Mouse (Mus musculus) forebrain, postnatal 0 days (tissue): ENCODE results near the gene Rnf166. TPM values are rescaled to one million over a fixed set of nuclear protein-coding genes. Genes with fewer than 3 reads are reported as not detected.

ENCODE experiments used
- ATAC-seq: fragments of 200-750 bp; cut with Nextera tagmentation; 2 replicates; pipeline ENCODE4 v1.8.0; 2017; ENCODE audit warnings: mild to moderate bottlenecking, moderate library complexity
- DNase-seq: peaks from one replicate; pipeline ENCODE4 v3.0.0-alpha.2; 2015
- H3K27ac ChIP-seq: fragments of 300-500 bp; sonication (generic); 2 replicates; pipeline ENCODE4 v1.5.1; 2014; ENCODE audit warnings: low read depth, mild to moderate bottlenecking, antibody characterized with exemption, low read length, moderate library complexity, mixed read lengths
- H3K27me3 ChIP-seq: fragments of 300-500 bp; sonication (generic); 2 replicates; pipeline ENCODE4 v1.6.1; 2014; ENCODE audit warnings: mild to moderate bottlenecking, low read length, mixed read lengths; ENCODE audit not compliant: insufficient read depth
- H3K36me3 ChIP-seq: fragments of 300-500 bp; sonication (generic); 2 replicates; pipeline ENCODE4 v1.6.1; 2014; ENCODE audit warnings: mild to moderate bottlenecking, moderate library complexity; ENCODE audit not compliant: insufficient read depth
- H3K4me1 ChIP-seq: fragments of 300-500 bp; sonication (generic); 2 replicates; pipeline ENCODE4 v1.6.1; 2014; ENCODE audit warnings: antibody characterized with exemption; ENCODE audit not compliant: insufficient read depth
- H3K4me2 ChIP-seq: fragments of 300-500 bp; sonication (generic); 2 replicates; pipeline ENCODE4 v1.6.1; 2014; ENCODE audit warnings: low read depth, mild to moderate bottlenecking, moderate library complexity
- H3K4me3 ChIP-seq: fragments of 300-500 bp; sonication (generic); 2 replicates; pipeline ENCODE4 v1.5.1; 2014; ENCODE audit warnings: low read depth, low read length, mixed read lengths
- H3K9ac ChIP-seq: fragments of 300-500 bp; sonication (generic); 2 replicates; pipeline ENCODE4 v1.6.1; 2014; ENCODE audit warnings: mild to moderate bottlenecking
- H3K9me3 ChIP-seq: fragments of 300-500 bp; sonication (generic); 2 replicates; pipeline ENCODE4 v1.6.1; 2016; ENCODE audit warnings: low read length
- CTCF ChIP-seq: sonication (generic); IDR thresholded peaks from 2 replicates; pipeline ENCODE4 v1.5.1; 2016; ENCODE audit warnings: antibody characterized with exemption, control low read depth, low read depth
- WGBS: fragments of 180-500 bp; shearing (Covaris S2); extraction: QIAGEN DNeasy Blood & Tissue Kit; methylation state at CpG from one replicate; pipeline ENCODE4 v1.1.7; 2014; 5-methylcytosine and 5-hydroxymethylcytosine counted together
- polyA plus RNA-seq: library from polyadenylated mRNA; unstranded; fragments of >200 nt; fragmentation: Nextera tagmentation; extraction: Ambion mirVana; gene quantifications from 2 replicates; pipeline ENCODE4 v1.2.1, GENCODE M21; 2015
- total RNA-seq: library from RNA; depleted of rRNA; stranded (reverse); fragments of >200 nt; gene quantifications from 2 replicates; pipeline ENCODE4 v1.2.3, GENCODE M21; 2014

Gene Rnf166
- total and polyA plus RNA-seq, 2 experiments from 2014 or later, result 26.5 to 32.1 TPM

DNA sequence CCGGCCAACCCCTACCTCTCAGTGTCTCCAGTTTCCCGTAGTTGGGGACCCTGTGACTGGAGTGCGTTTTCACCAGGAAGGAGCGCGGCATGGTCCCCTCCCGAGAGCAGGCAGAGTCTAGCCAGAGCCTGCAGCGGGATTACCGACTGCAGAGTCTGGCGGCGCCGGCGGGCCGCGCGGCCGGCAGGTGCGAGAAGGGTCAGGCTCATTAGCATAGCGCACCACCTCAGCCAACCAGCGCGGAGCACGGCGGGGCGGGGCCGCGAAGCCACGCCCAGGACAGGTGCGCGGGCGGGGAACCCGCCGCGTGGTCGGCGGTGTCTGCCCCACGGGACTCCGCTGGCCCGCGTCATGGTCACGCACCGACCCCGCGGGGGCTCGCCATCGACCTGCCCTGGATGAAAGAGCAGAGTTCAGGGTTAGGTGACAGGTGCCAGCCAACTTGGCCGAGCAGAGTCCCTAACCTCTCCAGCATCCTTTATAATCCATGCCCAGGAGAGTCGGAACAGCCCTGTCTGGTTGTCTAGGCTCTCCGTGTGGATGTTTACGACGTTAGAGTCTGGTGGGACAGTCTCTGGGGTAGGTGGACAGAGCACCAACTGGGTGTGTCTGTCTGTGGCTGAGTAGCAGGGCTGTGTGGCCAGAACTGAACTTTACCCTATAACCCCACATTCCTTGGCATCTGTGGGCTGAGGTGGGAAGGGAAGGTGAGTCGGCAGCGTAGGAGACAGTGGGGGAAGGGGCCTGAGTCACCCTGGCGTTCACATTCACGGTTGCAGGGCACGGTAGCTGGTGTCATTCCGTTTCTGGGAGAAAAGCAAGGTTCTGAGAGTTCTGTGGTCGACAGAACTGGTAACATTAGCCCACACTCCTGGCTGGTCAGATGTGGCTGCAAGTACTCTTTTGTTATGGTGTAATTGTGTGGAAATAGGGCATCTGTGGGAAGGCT is 15.1 kb downstream of the Rnf166 start, which contains the start of gene Snai3:
Snai3 (minus strand) TSS at position 210 of the 949 bp plus-strand sequence.
- Histone ChIP-seq H3K36me3 (no peaks in the 10 kb centered on the region), H3K4me2 (peak within 1 kb of the TSS; percentile 59), H3K9ac (no peak within 1 kb of the TSS), H3K4me3 (peak within 1 kb of the TSS; percentile 32), H3K4me1 (no peaks in the 10 kb centered on the region), H3K27me3 (peaks cover 28% of the 10 kb centered on the region), H3K9me3 (no peaks in the 10 kb centered on the region), H3K27ac (no peak within 1 kb of the TSS)
- ATAC-seq (peak; percentile 54), DNase-seq (no peak)
- TF ChIP-seq CTCF, result no peak
- WGBS, result 2% methylated on average over 56 of the region's 56 CpGs

DNA sequence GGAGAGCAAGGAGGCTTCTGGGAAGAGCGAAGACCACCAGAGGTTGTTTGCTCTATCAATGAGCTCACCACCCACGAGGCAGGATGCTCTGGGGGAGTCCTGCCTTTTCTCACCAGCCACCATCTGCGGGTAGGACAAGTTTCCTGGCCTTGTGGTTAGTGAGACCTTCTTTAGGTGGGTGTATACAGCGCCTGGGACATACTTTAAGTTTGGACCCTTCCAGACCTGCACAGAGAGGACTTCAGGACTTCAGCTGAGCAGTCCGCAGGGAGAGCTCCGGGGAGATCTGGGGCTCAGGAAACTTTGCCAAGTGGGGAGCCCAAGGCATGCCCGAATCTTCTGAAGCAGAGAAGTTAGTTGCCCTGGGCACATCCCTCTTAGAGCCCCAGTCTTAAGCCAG is 15.9 kb downstream of the Rnf166 start:
- peaks cover 28% of the 10 kb centered on the region for H3K27me3 ChIP-seq
- H3K9ac ChIP-seq, result no peak overlapping the region
- H3K4me3 ChIP-seq, result peak overlapping the region; percentile 32; the same call in 1 of the 2 replicates
- 27% methylated on average over 7 of the region's 7 CpGs for WGBS
- H3K36me3 ChIP-seq, result no peaks in the 10 kb centered on the region
- ATAC-seq (no peak), DNase-seq (no peak)
- no peak for TF ChIP-seq CTCF
- H3K9me3 ChIP-seq, result no peaks in the 10 kb centered on the region
- H3K27ac ChIP-seq, result no peak overlapping the region
- peak overlapping the region; percentile 59 for H3K4me2 ChIP-seq
- no peaks in the 10 kb centered on the region for H3K4me1 ChIP-seq

DNA sequence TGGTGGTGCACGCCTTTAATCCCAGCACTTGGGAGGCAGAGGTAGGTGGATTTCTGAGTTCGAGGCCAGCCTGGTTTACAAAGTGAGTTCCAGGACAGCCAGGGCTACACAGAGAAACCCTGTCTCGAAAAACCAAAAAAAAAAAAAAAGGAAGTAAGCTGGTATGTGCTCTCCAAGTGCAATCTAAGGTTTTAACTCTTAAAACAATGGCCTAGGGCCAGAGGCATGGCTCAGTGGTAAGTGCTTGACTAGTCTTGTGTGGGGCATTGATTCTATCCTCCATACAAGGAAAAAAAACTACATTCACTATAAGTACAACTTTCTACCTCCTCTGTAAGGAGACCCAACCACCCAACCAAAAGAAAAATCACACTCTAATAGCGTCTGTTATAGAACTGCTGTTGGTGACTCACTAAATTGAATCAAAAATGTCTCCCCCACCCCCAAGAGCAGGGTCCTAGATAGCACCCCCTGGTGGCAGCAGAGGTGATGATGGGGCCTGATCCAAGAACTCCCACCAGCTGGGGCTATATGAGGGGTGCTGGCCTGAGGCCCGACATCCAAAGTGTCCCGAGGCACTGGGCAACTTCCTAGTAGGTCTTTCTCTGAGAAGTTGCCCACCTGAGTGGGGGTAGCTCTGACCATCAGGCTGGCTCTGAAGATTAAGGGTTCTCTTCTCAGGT is 16.5 kb downstream of the Rnf166 start:
- Histone ChIP-seq H3K4me1 (no peaks in the 10 kb centered on the region), H3K4me3 (no peak overlapping the region), H3K9ac (no peak overlapping the region), H3K4me2 (no peak overlapping the region), H3K9me3 (no peaks in the 10 kb centered on the region), H3K36me3 (no peaks in the 10 kb centered on the region), H3K27ac (no peak overlapping the region), H3K27me3 (peaks cover 28% of the 10 kb centered on the region)
- peak; percentile 44; the same call in 1 of the 2 replicates for TF ChIP-seq CTCF
- no peak for DNase-seq
- ATAC-seq, result no peak
- 56% methylated on average over 6 of the region's 6 CpGs for WGBS

DNA sequence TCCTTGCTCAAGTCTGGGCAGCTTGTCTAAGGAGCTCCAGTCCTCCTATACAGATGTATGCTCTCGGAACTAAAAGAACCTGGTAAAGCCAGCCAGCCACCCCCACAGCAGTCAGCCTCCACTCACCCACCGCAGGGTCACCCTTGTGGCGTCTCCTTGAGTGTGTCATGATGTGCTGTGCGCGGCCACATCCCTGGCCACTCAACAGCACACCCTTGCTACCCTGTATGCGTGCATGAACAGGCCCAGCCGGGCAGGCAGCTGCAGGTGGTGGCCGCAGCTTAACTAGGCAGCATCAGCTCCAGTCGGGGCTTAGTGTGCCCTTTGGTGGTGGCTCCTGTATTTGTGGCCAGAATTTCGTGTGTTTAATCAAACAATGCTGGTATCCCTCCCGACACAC is 18.7 kb downstream of the Rnf166 start:
- 76% methylated on average over 11 of the region's 11 CpGs for WGBS
- no peak for TF ChIP-seq CTCF
- DNase-seq, result no peak
- H3K27ac ChIP-seq, result no peak overlapping the region
- H3K4me2 ChIP-seq, result no peak overlapping the region
- H3K27me3 ChIP-seq, result peaks cover 28% of the 10 kb centered on the region
- H3K36me3 ChIP-seq, result no peaks in the 10 kb centered on the region
- ATAC-seq, result no peak
- H3K9ac ChIP-seq, result no peak overlapping the region
- no peaks in the 10 kb centered on the region for H3K9me3 ChIP-seq
- H3K4me3 ChIP-seq, result no peak overlapping the region
- H3K4me1 ChIP-seq, result no peaks in the 10 kb centered on the region

DNA sequence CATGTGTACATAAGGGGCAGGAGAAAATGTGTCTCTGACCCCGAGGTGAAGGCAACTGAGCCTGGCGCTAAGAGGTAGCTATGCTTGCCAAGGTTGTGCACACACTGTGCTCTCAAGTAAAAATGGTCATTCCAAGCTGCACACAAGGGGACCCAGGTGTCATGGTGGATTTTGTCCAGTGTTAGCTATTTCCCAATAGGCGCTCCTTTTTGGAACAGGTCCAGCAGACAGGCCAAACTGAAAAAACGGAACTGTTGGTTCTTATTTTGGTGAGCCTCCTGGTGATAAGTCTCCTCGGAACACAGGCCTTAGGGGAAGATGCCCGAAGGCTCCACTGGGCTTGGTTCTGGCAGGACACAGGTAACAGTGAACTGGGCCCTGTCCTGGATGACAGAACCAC is 21.5 kb downstream of the Rnf166 start:
- Histone ChIP-seq H3K9ac (no peak overlapping the region), H3K9me3 (no peaks in the 10 kb centered on the region), H3K4me2 (no peak overlapping the region), H3K27ac (no peak overlapping the region), H3K4me1 (no peaks in the 10 kb centered on the region), H3K27me3 (peaks cover under 1% of the 10 kb centered on the region; the same call in 1 of the 2 replicates), H3K4me3 (no peak overlapping the region), H3K36me3 (no peaks in the 10 kb centered on the region)
- DNase-seq (no peak), ATAC-seq (no peak)
- 87% methylated on average over 6 of the region's 6 CpGs for WGBS
- no peak for TF ChIP-seq CTCF

DNA sequence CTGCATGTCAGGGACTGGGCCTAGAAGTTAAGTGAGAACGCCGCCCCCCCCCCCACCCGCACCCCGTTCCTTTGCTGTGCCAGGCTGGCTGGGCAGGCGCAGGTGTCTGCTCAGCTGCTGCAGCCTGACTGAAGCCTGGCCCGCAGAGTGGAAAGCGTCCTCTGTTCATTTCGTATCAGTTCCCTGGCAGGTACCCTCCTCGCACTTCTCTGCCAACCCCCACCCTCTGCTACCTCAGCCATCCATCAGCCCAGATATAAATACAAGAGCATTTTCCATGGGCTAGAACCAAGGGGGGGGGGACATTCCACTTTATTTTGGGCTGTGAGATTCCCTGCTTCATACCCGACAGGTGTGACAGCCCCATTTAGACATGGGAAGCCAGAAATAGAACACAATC is 23.7 kb downstream of the Rnf166 start:
- DNase-seq (no peak), ATAC-seq (no peak)
- no peak overlapping the region for H3K9ac ChIP-seq
- 86% methylated on average over 10 of the region's 10 CpGs for WGBS
- no peak overlapping the region for H3K27ac ChIP-seq
- no peak for TF ChIP-seq CTCF
- H3K4me1 ChIP-seq, result no peaks in the 10 kb centered on the region
- H3K9me3 ChIP-seq, result no peaks in the 10 kb centered on the region
- H3K4me3 ChIP-seq, result no peak overlapping the region
- no peak overlapping the region for H3K4me2 ChIP-seq
- H3K27me3 ChIP-seq, result no peaks in the 10 kb centered on the region
- no peaks in the 10 kb centered on the region for H3K36me3 ChIP-seq
